Mouse (Mus musculus) liver, adult (tissue): Measurements from ENCODE around the gene Aldh1a2.

Experiments
- GATA4 ChIP-seq: IDR thresholded peaks from 2 replicates; pipeline ENCODE4 v1.6.1; 2014; ENCODE audit warnings: mild to moderate bottlenecking, low read length; ENCODE audit not compliant: insufficient replicate concordance

Aldh1a2 gene

DNA sequence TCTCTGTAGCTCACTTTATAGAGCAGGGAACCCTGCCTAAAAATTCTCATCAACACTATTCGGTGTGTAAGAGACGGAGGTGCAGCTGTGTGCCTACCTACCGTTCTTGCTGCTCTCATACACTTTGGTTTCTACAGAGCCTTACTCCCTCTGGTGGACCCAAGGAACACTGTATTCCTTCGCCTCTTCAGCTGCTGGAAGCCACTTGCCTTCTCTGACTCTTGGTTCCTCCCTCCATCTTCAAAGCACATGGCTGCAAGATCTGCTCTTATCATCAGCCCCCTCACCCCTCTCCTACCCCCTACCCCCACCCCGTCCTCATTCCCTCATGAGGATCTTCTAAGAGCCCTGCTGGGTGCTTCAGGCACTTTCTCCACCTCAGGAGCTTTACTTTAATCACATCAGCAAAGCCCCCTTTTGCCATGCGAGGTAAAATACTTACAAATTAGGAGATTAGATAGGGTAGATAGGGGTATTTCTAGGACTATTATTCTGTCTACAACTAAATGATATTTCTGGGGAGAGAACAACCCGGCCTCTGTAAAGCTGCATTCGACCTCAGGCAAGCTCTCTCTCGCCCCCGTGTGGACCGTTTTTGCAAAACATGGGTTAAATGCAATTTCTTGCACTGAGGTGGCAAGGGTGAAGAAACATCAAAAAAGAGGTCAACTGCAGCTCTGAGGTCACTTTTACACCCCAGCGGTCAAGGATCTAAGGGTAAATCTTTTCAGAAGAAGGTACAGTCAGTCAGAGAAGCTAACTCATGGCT is 26.8 kb upstream of the Aldh1a2 start:
- no peak for TF ChIP-seq GATA4

DNA sequence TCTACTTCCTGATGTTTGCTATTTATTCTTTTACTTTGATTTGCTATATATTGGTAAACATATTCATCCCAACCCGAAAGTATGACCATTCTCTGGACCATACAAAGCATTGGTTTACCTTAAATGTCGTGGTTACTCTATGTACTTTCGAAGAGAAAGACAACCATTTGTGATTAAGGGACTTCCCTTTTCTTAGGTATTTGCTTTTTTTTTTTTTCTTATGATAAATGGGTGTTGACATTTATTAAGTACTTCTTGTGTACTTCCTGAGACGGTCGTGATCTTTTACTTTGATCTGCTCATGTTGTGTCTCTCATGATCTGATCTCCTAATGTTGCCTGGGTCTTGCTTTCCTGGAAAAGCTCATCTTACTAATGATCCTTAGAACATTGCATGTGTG is 16.8 kb upstream of the Aldh1a2 start:
- no peak for TF ChIP-seq GATA4

GRCm38 (mm10) chr9:71202265-71202664 is 13.3 kb upstream of the Aldh1a2 start:
- TF ChIP-seq GATA4, result no peak

DNA sequence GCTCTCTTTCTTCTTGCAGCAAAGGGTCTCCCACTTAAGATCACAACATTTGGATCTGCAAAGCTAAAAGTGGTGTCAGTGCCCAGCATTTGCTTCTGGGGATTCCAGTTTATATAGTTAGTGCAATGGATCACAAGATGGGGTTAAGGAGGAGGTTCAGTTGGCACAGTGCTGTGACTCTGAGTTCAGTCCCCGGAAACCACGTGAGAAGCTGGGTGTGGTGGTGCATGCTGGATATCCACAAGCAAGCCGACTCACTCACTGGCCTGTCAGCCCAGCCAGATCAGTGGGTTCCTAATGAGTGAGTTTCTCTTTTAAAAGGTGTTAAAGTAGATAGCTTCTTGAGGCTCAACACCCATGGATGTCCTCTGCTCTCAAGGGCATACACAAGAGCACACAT is 6.3 kb upstream of the Aldh1a2 start:
- TF ChIP-seq GATA4, result no peak

DNA sequence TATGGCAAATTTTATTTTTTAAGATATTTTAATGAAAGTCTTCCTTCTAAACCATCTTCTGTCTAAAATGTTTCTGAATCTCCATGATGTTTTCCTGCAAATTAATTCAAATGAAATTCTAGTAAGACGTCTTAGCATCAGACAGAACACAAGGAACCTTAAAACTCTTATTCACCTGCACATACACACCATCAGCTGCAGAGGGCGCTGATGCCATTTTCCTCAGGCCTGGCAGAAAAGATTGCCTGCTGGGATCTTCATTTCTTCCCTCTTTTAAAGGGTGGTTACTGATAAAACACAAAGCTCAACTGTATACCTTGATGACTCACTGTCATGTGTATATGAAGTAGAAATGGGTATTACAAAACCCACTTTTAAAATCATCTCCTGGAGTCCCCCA is 4.7 kb upstream of the Aldh1a2 start:
- TF ChIP-seq GATA4, result no peak

DNA sequence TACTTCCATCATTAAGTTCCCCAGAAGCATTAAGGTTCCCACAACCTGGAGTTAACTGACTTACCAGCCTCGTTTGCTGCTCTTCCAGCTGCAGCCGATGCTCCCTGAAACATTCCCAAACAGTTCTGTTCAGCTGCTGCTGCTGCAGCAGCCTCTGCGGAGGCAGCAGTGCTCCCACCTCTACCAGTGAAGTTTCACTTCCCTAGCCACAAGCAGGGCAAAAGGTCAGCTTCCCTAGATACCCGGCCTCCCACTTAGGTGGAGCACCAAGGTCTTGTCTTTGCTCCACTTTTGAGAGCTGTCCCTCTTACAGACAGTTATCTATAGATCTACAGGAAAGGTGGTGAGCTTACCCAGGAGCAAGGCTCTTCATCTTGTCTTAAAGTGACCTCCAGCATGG is 2.0 kb upstream of the Aldh1a2 start:
- no peak for TF ChIP-seq GATA4

DNA sequence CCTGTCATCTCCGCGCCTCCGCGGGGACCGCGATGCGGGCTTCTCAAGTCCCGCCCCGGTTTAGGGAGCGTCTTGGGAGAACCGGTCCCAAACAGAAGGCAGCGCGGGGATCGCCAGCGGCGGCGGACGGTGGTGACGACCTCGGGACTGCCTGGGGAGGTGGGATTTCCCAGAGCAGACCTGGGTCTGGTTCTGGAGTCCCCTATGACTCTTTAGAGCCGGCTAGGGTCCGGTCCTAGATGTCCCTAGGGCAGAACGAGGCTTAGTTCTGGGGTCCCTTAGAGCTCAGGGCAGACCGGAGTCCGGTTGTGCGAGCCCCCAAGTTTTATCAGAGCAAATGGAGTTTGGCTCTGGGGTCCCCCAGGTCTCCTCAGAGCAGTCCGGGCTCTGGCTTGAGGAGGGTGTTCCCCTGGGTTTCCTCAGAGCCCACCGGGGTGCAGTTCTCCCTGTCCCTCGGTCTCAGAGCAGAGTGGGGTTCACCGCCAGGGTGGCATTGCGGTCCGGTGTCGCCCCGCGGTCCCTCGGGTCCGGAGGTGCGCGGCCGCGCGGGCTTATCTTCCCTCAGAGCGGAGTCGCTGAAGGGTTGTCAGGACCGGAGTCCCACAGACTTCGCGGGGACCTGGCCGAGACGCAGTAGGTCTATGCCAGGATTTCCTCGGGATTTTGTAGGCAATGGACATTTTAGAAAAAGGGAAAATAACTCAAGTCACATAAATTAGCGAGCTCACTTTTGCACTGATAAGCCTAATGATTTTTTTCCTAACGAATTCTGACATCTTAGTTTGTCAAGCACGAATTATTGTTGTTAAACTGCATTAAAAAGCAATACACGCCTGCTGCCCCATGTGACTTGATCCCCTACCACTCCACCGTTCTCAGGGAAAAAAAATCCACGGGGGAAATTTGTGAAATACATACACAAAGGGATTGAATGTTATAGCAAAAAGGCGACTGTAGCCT is 727 bp downstream of the Aldh1a2 start:
- TF ChIP-seq GATA4, result no peak

DNA sequence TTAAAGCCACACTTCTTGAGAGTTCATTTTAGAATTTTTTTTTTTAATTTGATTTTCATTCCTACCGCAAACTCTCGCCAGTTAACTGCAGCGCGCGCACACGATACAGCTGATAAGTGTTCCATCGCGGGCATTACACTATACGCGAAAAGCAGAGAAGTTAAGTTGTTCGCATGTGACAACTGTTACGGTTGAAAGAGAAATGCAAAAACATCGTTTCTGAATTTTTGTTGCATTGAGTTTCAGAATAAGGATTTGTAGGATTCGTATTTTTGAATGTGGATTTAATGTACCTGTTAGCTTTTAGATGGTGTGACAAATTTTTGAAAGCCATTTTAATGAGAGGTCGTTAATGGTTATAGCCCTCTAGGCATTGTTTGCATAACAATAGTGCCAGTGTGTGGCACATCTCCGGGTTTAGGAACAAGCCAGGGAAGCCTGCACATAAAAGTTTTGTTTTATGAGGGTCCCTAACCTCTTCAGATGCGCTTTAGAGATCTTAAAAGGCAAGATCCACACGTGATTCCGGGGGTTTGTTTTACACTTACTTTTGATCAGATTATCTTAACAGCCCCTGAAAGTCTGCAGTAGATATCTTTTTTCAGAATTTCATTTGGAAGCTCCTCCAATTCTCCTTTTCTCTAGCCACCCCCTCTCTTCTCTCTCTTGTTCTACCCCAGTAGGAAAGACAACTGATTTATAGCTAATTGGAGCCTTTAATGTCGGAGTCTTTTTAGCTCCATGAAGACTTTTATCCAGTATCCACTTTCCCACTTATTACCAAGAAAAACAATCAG is 1.6 kb downstream of the Aldh1a2 start:
- no peak for TF ChIP-seq GATA4

- TF ChIP-seq GATA4, result no peak
Observed at GRCm38 (mm10) chr9:71217793-71218095, 2.2 kb downstream of the Aldh1a2 start.

GRCm38 (mm10) chr9:71219161-71219560 is 3.6 kb downstream of the Aldh1a2 start:
- TF ChIP-seq GATA4, result no peak

DNA sequence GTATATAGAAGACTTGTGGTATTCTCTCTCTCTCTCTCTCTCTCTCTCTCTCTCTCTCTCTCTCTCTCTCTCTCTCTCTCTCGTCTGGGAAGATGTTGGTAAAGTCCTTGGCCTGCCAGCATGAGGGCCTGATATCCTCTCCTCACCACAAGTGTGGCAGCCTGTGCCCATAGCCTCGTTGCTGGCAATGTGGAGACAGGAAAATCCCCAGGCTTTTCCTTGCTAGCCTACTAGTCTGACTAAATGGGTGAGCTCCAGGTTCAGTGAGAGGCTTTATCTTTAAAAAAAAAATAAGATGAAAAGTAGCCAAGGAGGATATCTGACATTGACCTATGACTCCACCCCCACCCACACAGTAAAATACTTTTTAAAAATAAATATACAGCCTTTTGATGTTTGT is 4.8 kb downstream of the Aldh1a2 start:
- TF ChIP-seq GATA4, result no peak

GRCm38 (mm10) chr9:71227226-71227970 is 11.8 kb downstream of the Aldh1a2 start:
- no peak for TF ChIP-seq GATA4

GRCm38 (mm10) chr9:71230011-71230410 is 14.4 kb downstream of the Aldh1a2 start:
- TF ChIP-seq GATA4, result no peak

GRCm38 (mm10) chr9:71236540-71236939 is 21.0 kb downstream of the Aldh1a2 start:
- TF ChIP-seq GATA4, result no peak

DNA sequence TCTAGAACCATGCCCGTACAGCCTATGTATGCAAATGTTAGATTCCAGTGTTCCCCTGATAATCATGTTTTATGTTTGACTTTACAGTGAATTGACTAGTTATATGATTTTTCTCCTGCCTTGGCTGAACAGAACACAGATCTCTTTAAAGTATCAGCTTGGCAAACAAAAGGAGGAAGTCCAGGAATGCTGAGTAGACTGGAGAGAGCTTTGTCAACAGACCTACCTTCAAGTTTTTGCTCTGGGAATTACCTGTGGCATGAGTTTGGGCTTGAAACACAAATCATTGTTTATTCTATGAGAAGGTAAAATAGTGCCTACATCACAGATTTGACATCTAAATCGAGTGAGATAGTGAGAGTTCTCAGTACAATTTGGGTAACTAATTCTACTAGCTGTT is 24.3 kb downstream of the Aldh1a2 start:
- TF ChIP-seq GATA4, result no peak
